Mouse (Mus musculus) leukemia stem cell, adult 10-12 weeks (primary cell): Measurements from ENCODE around the gene Ttyh3. TPM values are rescaled to one million over a fixed set of nuclear protein-coding genes. Genes with fewer than 3 reads are reported as not detected.

Experiments
- polyA plus RNA-seq: library from polyadenylated mRNA; stranded (reverse); fragments of >175 nt; gene quantifications from 2 replicates; pipeline ENCODE4 v1.2.3, GENCODE M21; 2012; ENCODE audit warnings: low replicate concordance

Gene Ttyh3
- polyA plus RNA-seq = 131 and 156 TPM in 2 replicates

GRCm38 (mm10) chr5:140648519-140649100 lies at the start of gene Ttyh3:
TSS of gene Ttyh3 (minus strand) at chr5:140649031.

GRCm38 (mm10) chr5:140607001-140607835 lies 41.6 kb downstream of the Ttyh3 start, which contains the start of gene Lfng:
TSS of gene Lfng (plus strand) at chr5:140607320.

Other genes starting within 250 kb of the Ttyh3 start
- gene Eif3b, start 229.7 kb downstream of the Ttyh3 start, polyA plus RNA-seq = 94.0 and 113 TPM in 2 replicates
- 0.15 and 0.17 TPM in 2 replicates for gene Gm4869, start 203.4 kb downstream of the Ttyh3 start, polyA plus RNA-seq
- 15.5 and 23.9 TPM in 2 replicates for gene Chst12, start 143.5 kb downstream of the Ttyh3 start, polyA plus RNA-seq
- 0.66 TPM in 1 of 2 replicates, not detected in the other for gene Grifin, start 84.0 kb downstream of the Ttyh3 start, polyA plus RNA-seq
- 56.9 and 84.0 TPM in 2 replicates for gene Lfng, start 41.7 kb downstream of the Ttyh3 start, polyA plus RNA-seq
- gene Iqce, start 53.3 kb upstream of the Ttyh3 start, polyA plus RNA-seq = 6.1 and 8.2 TPM in 2 replicates
- gene Brat1, start 56.0 kb upstream of the Ttyh3 start, polyA plus RNA-seq = 21.0 and 40.8 TPM in 2 replicates
- 4.8 and 7.2 TPM in 2 replicates for gene Amz1, start 75.1 kb upstream of the Ttyh3 start, polyA plus RNA-seq
- 72.4 and 143 TPM in 2 replicates for gene Gna12, start 181.4 kb upstream of the Ttyh3 start, polyA plus RNA-seq